Mouse (Mus musculus) thymus, postnatal 0 days (tissue): ENCODE measurements around the gene Zcchc14. TPM values are rescaled to one million over a fixed set of nuclear protein-coding genes. Genes with fewer than 3 reads are reported as not detected.
A peak's percentile ranks its signal among the peaks of the same experiment; 100 is the strongest.

Experiments
- DNase-seq: peaks from one replicate; pipeline ENCODE4 v3.0.0-alpha.2; 2015; ENCODE audit warnings: low spot score
- polyA plus RNA-seq: library from polyadenylated mRNA; unstranded; fragments of >200 nt; fragmentation: Nextera tagmentation; extraction: Ambion mirVana; gene quantifications from 2 replicates; pipeline ENCODE4 v1.2.1, GENCODE M21; 2015

Gene Zcchc14
- polyA plus RNA-seq, 1 experiment from 2014 or later: 1.8 TPM

DNA sequence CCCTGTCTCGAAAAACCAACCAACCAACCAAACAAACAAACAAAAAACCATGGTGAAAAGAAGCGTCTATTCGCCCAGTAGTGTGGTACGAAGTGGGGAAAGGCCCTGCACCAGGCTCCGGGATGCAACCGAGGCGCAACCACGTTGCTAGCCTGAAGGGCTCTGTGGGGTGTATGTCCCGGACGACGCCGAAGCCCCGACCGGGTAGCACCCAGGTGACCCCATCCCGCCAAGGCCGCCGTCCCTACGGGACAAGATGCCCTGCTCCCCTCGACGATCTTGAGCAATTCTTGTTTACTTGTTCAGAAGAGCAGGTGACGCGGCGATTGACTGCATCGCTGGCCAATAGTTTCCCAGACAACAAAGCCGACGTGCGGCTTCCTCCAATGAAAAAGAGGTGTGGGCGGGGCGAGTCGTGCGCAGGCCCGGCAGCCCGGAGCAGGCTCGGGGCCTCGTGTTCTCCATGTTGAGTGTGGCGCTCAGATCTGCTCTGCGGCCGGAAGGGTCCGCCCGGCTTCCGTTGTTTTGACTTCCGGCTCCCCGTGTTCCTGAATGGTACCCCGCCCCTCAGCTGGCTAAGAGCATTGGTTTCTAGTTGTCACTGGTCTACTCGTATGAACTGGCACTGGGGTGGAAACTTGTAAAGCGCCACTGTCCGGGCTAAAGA lies 67.4 kb downstream of the Zcchc14 start:
- DNase-seq: peak; percentile 99

DNA sequence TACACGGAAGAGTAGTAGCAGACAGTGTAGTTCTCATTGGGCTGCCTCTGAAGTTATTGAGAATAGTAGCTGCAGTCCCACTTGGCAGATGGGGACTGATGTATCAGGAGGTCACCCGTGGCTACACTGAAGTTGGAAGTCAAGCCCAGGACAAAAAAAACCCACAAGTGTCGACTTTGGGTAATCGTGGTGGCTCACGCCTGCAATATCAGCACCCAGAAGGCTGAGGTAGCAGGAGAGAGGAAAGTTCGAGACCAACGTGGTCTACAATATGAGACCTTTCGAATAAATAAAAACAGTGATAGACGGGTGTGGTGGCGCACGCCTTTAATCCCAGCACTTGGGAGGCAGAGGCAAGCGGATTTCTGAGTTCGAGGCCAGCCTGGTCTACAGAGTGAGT lies 68.0 kb downstream of the Zcchc14 start:
- peak; percentile 22 for DNase-seq

DNA sequence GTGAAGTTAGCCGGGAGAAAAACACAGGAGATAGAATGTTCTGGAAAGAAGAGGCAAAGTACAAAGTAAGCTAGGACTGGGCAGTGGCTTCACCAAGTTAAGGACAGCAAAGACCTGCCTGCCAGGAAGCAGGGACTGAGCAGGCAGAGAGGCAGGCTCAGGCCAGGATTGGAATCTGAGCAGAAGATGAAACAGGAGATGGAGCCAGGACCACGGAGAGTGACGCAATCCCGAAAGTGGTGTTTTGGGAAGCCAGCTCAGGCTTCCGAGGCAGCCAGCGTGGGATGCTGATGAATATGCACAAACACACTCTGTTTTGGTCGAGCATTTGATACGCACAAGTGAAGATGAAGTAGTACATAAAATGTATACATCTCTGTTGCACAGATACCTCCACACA lies 69.0 kb downstream of the Zcchc14 start:
- no peak for DNase-seq

DNA sequence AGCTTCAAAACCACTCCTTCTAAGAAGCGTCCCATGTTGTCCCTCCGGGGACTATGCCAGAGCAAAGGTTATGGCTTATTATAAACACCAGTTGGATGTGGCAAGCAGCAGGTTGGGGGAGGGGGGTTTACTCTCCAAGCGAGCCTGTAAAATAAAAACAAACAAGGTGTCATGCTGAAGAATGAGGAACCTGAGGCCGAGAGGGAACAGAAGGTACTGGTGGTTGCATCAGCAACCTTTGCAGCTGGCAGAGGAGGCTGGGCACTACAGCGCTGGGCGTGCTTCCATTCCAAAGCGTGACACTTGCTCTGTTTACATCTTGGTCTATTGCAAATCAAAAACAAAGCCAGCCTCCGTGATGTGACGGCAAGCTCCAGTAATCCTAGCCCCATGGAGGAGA lies 72.2 kb downstream of the Zcchc14 start:
- DNase-seq: no peak

DNA sequence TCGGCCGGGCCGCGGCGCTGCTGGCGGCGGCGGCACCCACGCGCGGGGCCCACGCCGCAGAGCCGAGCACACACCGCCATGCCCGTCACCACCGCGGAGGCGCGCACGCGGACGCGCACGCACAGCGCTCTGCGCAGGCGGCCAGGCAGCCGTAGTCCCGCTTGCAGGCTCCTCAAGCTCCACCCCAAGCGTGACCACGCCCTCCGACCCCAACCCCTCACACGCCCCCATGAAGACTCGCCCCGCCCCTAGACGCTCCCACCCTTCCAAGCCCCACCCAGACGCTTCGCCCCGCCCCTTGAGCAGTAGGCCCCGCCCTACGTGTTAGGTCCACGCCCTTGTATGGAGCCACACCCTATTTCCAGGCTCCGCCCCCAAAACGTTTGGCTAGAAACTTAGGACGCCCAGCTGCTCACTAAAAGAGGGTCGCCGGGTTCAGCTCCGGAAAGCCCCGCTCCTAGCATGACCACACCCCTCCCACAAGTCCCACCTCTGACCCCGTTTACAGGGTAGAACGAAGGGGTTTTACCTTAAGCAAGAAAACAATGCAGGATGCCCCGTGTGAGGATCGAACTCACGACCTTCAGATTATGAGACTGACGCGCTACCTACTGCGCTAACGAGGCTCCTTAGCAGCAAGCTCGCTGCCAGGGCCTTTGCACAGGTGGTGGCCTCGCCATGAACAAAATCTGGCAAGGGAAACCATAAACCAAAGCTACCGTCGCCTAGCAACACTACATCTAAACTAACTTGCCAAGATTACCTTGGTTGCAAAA lies 73.8 kb downstream of the Zcchc14 start, which contains the start of gene Fbxo31:
Gene Fbxo31 (minus strand): TSS at position 131 of the 776 bp plus-strand sequence.
- DNase-seq: peak; percentile 97

DNA sequence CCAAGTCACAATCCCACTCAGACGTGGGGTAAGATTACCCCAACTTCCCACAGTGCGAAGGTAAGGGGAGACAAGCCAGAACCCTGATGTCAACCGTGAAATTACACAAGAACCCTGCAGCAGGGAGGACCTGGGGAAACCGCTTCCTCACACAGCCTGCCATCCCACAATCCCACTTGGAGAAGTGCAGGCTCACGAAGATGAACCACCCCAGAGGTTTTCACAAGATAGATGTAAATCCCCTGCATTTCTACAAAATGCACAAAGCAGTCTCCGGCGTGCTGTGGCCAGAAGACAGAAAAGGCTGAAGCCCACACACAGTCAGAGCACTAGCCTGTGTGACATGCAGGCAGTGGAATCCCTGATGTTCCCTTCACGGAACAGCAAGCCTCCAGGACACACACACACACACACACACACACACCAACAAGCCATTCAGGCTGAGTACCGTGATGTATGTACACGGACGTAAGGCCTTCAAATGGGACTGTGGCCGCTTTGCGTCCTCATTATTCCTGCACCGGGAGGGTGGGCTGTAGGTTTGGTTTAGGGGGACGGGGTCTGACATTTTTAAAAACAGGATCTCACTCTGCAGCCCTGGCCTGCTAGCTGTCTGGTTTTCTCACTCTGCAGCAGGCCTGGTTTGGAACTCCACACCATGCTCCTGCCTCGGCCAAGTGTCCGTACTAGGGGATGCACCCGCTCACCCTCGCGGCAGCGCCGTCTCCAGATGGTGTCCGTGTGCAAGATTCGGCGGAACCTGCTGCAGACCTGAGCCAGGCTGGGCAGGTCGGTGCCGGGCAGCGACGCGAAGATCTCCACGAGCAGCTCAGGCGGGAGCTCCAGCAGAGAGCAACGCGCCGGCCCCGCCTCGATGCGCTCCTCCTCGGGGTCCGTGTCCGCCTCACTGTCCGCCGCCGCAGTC lies 74.7 kb downstream of the Zcchc14 start:
- DNase-seq: peak; percentile 35

DNA sequence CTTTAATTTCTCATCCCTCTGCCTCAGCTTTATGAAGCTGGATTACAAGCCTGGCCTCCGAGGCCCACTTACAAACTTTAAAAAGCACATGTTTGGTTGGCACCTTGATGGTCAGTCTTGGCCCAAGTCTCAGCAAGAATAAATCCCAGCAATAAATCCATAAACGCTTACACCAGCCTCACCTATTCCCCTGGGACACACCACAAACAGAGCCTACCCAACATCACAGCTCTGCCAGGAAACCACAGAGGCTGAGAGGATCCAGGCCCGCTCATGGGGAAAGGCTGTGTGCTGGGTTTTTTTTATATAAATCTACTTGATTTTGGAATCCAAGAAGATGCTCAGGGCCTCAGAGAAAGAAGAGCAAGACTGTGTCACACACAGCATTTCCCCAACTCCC lies 77.0 kb downstream of the Zcchc14 start:
- no peak for DNase-seq

DNA sequence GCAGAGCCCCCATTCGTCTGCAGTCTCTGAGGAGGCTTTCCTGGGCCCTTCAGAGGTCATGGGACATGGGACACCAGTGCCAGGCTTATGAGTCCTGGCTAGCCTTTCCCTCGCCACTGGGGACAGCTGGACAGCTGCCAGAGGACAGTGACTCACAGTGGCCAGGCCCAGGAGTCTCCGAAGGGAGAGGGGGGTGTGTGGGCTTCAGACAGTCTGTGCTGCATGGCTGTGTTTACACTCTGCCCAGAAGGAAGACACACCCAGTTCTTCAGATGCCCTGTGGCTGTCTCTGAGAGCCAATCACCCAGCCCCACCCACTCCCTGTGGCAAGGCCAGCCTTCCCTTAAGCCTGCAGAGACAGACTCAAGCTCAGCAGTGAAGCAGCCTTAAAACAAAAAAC lies 79.4 kb downstream of the Zcchc14 start:
- no peak for DNase-seq

DNA sequence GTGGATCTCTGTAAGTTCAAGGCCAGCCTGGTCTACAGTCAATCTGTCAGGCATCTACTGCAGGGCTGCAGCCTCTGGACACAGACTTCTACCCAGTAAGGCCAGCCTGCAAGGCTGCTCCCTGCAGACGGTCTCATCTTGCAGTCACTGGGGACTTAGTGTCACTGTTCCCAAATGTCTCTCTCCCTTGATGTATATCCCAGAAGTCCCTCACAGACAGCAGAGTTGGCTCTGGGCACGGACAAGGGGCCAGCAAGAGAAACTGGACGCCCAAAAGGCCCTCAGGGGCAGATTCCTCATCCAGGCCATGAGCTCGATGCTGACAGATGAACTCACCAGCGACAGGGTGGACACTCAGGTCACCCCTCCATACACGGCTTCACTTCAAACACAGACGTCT lies 80.6 kb downstream of the Zcchc14 start:
- DNase-seq: no peak

DNA sequence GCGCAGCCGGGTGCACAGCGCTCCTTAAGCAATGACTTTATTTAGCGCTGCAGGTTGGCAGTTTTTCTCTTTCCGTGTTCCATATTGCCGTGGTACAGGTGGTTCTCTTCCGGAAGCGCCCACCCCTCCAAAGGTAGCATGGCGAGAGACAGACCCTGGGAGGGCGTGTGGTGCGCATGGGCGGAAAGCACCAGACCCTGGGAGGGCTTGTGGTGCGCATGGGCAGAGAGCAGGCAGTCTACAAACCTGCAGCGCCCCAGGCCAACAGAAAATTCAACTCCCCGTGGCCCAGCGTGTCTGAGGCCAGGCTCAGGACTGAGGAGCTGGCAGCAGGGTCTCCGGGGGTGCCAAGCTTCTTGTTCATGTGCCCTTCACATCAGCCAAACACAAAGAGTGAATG lies 81.9 kb downstream of the Zcchc14 start:
- DNase-seq: peak; percentile 30

DNA sequence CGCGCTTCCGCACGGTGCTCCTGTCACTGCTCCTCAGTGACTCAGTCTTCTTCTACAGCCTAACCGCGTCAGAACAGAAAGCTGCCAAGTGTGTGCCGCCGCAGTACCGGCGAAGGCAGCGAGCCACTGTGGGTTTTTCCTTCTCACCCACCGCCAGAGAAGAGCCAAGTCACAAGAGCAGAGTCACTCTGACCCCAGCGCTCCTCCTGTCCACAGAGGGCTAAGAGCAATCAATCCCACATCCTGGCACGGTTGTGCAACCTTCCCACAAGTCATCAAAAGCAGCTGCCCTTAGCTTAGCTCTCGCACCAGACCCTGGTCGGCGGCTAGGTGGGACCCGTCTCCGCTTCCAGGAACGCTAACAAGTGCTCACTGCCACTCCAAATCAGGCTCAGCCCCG lies 82.4 kb downstream of the Zcchc14 start:
- no peak for DNase-seq

DNA sequence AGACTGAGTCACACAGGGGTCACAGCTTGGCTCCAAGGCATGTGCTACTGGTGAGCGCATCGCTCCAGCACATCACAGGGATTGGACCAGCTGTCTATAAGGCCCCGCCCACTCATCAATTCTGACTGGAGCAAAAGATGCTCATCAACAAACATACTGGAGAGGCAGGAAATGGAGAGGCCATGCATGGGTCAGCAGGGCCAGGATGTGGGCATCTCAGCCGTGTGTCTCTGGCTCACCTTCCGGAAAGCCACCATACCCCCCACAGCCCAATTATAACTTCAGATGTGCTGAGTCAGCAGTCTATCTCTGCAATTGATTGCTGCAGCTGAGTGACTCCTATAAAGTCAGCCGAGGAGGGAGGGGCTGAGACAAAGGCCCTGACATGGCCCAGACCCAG lies 84.4 kb downstream of the Zcchc14 start:
- no peak for DNase-seq

DNA sequence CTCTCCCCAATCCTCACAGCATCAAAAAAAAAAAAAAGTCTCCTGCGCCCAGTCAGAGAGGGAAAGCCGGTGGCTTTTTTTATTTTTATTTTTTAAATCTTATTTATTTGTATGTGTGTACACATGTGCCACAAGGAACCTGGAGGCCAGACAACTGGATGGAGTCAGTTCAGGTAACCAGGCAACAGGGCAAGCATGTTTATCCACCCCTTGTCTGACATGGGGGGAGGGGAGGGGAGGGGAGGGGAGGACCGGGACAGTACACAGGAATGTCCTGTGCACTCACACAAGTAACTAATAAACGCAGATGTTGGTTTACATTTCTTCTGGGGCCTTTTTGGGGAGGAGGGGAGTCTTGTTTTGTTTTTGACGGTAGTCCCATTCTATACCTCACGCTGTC lies 89.0 kb downstream of the Zcchc14 start:
- DNase-seq: no peak

DNA sequence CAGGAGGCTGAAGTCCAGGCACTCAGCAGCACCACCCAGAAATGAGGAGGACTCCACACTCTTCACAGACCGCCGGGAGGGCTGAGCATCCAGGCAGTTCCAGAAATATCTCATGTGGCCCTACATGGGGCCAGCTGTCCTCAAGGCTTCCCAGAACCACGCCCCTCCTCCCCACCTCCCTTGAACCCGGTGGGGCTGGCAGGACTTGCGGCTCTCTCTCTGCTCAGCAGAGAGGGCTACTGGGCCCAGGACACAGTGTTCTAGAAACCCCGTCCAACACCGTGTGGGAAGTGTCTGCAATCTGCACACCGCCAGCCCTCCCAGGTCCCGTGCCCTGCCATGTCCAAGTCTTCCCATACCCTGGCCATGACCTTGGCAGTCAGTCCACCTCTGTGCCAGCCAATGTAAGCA lies 89.8 kb downstream of the Zcchc14 start:
- no peak for DNase-seq

DNA sequence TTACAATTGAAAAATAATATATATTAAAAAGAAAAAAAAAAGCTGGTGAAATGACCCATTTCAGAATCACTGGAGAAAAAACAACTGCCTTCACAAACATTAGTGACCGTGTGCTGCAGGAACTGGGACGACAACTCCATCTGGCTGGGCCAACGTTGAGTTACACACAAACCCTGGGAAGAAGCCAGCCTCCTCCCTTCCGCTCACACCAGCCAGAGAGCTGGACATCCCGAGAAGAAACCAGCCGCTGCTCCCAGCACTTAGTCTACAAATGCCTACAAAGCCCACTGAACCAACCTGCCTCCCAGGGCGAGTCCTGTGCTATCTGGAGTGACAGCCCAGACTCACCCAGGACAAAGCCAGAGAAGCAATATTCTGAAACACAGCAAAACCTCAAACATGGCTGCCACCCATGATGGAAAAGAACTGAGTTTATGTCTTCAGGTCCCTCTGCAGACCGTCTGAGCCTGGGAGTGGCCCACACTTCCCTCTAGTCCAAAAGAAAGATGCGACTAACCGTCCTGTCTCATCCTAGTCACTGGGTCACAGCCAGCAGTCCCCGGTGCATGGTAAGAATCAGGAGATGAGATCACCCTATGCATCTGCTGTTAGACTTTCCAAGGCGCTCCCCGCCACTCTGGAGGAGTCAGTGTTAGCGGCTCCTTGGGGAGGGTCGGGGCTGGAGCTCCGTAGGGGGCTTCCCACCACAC lies 90.9 kb downstream of the Zcchc14 start:
- no peak for DNase-seq

DNA sequence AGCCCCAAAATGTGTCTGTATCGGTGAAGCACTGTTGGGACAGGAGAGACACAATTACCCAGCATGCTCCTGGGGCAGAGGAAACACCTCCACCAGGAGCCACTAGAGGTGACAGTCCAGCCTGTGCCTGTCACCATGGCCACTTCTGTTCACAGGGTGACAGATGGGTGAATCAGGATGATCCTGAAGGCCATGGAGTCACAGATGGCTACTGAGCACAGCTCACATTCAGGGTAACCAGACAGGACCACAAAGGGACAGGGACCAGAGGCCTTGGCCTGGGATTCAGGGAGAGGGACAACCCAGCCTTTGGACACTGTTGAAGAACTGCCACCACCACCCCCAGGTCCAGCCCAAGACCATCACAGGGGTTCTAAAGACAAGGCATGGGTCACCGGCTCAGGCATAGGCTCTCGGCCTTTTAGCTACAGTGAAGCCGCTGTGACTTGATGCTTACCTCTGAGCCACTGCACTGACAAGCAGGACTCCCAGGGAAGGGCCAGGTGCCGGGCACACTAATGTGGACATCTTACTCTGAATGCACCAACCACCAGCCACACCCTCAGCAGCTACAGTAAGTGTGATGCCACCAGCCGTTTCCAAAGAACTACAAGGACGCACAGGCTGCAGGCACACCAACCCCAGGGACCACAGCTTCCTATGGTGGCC lies 92.1 kb downstream of the Zcchc14 start:
- no peak for DNase-seq

DNA sequence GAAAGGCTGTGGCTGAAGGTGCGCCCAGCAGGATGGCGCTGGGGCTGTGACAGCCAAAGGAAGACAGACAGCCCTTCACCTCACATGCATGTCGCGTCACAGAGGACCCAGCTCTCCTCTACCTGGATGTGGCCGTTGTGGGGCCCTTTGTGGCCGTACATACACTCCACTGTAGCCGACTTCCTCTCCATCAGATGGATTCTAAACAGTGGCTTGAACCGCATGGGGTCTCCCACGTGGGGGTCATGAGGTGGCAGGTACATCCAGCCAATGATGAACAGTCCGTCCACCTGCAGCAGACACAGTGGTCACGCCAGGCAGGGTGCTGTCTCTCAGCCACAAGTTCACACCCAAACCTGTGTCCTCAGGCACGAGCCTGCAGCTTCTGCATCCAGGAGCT lies 92.9 kb downstream of the Zcchc14 start:
- DNase-seq: no peak

DNA sequence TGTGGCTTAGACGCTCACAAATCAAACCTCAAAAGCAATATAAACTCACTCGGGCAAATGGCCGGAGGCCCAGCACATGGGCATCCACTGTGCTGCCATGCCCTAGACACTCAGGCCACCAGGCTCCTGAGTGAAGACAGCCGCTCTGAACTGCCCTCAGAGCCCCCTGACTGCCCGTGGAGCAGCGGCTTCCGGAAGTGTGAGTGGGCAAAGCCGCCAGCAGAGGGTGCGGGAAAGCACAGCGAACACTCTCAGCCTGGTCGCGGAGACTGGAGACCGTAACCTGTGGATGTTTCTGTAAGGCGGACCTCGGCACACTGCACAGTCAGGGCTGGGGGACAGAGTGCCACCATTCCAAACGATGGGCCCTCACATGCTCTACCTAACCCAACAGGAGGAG lies 94.2 kb downstream of the Zcchc14 start:
- DNase-seq: no peak

DNA sequence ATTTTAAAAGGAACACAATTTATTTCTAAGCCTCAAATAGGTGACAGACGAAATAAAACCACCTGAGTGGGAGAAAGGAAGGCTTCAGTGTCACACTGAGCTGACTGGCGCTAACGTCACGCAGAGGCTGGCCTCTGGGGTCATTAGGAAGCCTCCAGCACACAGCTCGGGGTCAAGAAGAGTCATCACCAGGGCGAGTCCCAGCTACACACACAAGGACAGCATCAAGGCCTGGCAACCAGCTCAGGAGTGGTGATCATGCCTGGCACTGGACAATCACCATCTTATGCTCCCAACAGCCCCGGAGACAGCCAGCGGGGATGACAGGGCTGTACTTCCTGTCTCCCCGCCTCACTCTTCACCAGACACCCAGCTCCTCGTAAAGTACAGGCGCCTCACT lies 95.0 kb downstream of the Zcchc14 start:
- no peak for DNase-seq

DNA sequence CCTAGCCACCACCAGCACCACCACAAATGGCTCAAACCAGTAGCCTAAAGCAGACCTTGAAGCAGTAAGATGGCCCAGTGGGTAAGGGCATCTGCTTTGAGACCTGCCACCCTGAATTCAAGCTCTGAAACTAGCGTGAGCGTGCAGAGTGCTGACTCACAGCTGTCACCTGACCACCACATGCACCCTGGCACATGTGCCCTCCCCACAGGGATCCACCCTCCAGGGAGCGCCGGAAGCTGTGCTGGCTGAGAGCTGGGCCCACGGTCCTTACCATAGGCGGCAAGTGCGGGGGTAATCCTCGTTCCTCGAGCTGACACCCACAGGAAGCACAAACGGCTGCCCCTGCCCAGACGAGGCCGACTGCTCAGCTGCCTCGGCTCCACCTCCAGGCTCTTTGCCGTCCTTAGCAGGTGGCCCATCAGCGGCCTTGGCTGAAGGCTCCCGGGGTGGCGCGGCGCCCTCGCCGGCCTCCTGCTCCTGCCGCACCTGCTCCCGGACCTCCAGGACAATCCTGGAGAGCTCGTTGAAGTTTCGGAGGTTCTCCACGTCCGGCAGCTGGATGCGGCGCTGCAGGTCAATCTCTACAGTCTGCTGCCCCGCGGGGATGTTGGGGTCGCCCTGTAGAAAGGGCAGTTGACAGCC lies 98.7 kb downstream of the Zcchc14 start:
- no peak for DNase-seq
